ENCODE assay signal across 8 mouse cellular contexts in genomic region chr11:73015391-73016102, GRCm38 (mm10). TPM values are rescaled to one million over a fixed set of nuclear protein-coding genes. Genes with fewer than 3 reads are reported as not detected.
DNase-seq lines count a peak whose midpoint lies in the region; ATAC-seq lines count a peak whose summit lies in the region.

No protein-coding gene starts in this region.

- peaks cover 18% of the 10 kb centered on the region for H3K4me1 ChIP-seq in liver, embryonic 12.5 days

- H3K4me2 ChIP-seq in liver, embryonic 12.5 days = no peak overlapping the region

- H3K4me3 ChIP-seq in liver, embryonic 12.5 days = no peak overlapping the region

- WGBS in liver, embryonic 12.5 days (ENCODE audit: insufficient replicate concordance) = 68% methylated on average over 5 of the region's 5 CpGs

- H3K36me3 ChIP-seq in liver, embryonic 12.5 days = no peaks in the 10 kb centered on the region

- no peaks in the 10 kb centered on the region for H3K9me3 ChIP-seq in liver, embryonic 12.5 days (replicated peaks)

- H3K9ac ChIP-seq in liver, embryonic 12.5 days = no peak overlapping the region

- H3K27ac ChIP-seq in liver, embryonic 12.5 days = no peak overlapping the region

- H3K27me3 ChIP-seq in liver, embryonic 12.5 days (replicated peaks) = peaks cover 39% of the 10 kb centered on the region

- no peak for ATAC-seq in liver, embryonic 12.5 days

- DNase-seq in kidney, postnatal 25 days = peak; percentile 61
- DNase-seq in kidney, adult 9 months = no peak
- peak; percentile 77 for DNase-seq in adipocyte (ENCODE audit: low spot score)
- peak; percentile 82 for DNase-seq in cerebellum, adult 9-10 months
- peak; percentile 41 to 44 for DNase-seq in kidney, postnatal 4 days
- no peak for DNase-seq in layer of hippocampus, adult 9-10 months (ENCODE audit: low spot score)
- no peak for DNase-seq in thymus, adult 18-20 months

RNA-seq across cellular contexts. Expression of gene Camkk1, which starts 3.3 kb away (rescaled TPM):
- polyA plus RNA-seq in liver, embryonic 12.5 days (2016; fragmentation: Nextera tagmentation; extraction: Ambion mirVana) = 1.8 and 1.9 TPM in 2 replicates

RNA-seq across cellular contexts. Expression of gene P2rx1, which starts 16.6 kb away (rescaled TPM):
- polyA plus RNA-seq in liver, embryonic 12.5 days (2016; fragmentation: Nextera tagmentation; extraction: Ambion mirVana) = 12.7 and 15.0 TPM in 2 replicates

RNA-seq across cellular contexts. Expression of gene Ncbp3, which starts 32.0 kb away (rescaled TPM):
- 7.5 and 7.9 TPM in 2 replicates for polyA plus RNA-seq in liver, embryonic 12.5 days (2016; fragmentation: Nextera tagmentation; extraction: Ambion mirVana)

RNA-seq across cellular contexts. Expression of gene Atp2a3, which starts 54.6 kb away (rescaled TPM):
- polyA plus RNA-seq in liver, embryonic 12.5 days (2016; fragmentation: Nextera tagmentation; extraction: Ambion mirVana) = 17.5 and 18.9 TPM in 2 replicates

Comparison
In these comparisons a context has a peak if more than half of its experiments do, and no peak if none do; other contexts are left out.
1. DNase-seq: peak in kidney, postnatal 25 days (2 of 2), adipocyte (single experiment), cerebellum, adult 9-10 months (single experiment) and kidney, postnatal 4 days (2 of 2); none in kidney, adult 9 months (single experiment), layer of hippocampus, adult 9-10 months (single experiment) and thymus, adult 18-20 months (0 of 2).